Mouse (Mus musculus): ENCODE results near the gene Myl12a. TPM values are rescaled to one million over a fixed set of nuclear protein-coding genes. Genes with fewer than 3 reads are reported as not detected.

The Myl12a gene
- polyA plus RNA-seq, 1 experiment = 3.5 TPM

GRCm38 (mm10) chr17:71032719-71033118, 30.0 kb upstream of the Myl12a start:
- Histone ChIP-seq H3K4me3 (replicated peaks) (no peak overlapping the region), H3K4me1 (ENCODE audit: control insufficient read depth) (no peaks in the 10 kb centered on the region), H3K27me3 (ENCODE audit: control insufficient read depth) (no peaks in the 10 kb centered on the region), H3K9me3 (ENCODE audit: control insufficient read depth, low read length) (no peaks in the 10 kb centered on the region), H3K36me3 (ENCODE audit: control insufficient read depth) (no peaks in the 10 kb centered on the region)
- no peak for TF ChIP-seq GATA1 (IDR thresholded peaks at IDR 0.05; ENCODE audit: low read length)
- TF ChIP-seq TAL1 (IDR thresholded peaks at IDR 0.05; ENCODE audit: low read length) = no peak

DNA sequence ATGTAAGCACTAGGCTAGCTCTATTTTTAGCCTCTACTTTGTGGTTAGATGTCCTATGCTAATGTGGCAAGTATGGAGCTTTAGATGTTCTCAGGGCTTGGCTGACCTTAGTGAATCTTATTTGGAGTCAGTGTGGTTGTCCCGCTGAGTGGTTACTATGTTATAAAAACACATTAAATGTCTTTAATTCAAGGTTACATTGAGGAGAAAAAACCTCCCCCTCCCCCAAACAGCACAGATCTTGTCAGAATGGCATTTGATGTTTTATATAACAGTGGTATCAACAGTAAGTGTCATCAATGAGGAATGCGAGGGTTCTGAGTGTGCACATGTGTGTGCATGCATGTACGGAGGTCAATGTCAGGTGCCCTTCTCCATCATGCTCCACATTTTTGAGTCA, 24.5 kb upstream of the Myl12a start:
- Histone ChIP-seq H3K4me1 (ENCODE audit: control insufficient read depth) (no peaks in the 10 kb centered on the region), H3K27me3 (ENCODE audit: control insufficient read depth) (no peaks in the 10 kb centered on the region), H3K4me3 (replicated peaks) (no peak overlapping the region), H3K36me3 (ENCODE audit: control insufficient read depth) (no peaks in the 10 kb centered on the region), H3K9me3 (ENCODE audit: control insufficient read depth, low read length) (no peaks in the 10 kb centered on the region)
- TF ChIP-seq GATA1 (IDR thresholded peaks at IDR 0.05; ENCODE audit: low read length) = no peak
- TF ChIP-seq TAL1 (IDR thresholded peaks at IDR 0.05; ENCODE audit: low read length) = no peak

- Histone ChIP-seq H3K4me1 (ENCODE audit: control insufficient read depth) (no peaks in the 10 kb centered on the region), H3K4me3 (replicated peaks) (no peak overlapping the region), H3K9me3 (ENCODE audit: control insufficient read depth, low read length) (no peaks in the 10 kb centered on the region), H3K36me3 (ENCODE audit: control insufficient read depth) (no peaks in the 10 kb centered on the region), H3K27me3 (ENCODE audit: control insufficient read depth) (no peaks in the 10 kb centered on the region)
- no peak for TF ChIP-seq TAL1 (IDR thresholded peaks at IDR 0.05; ENCODE audit: low read length)
- TF ChIP-seq GATA1 (IDR thresholded peaks at IDR 0.05; ENCODE audit: low read length) = no peak
These were observed 23.2 kb upstream of the Myl12a start for GRCm38 (mm10) chr17:71025922-71026321.

DNA sequence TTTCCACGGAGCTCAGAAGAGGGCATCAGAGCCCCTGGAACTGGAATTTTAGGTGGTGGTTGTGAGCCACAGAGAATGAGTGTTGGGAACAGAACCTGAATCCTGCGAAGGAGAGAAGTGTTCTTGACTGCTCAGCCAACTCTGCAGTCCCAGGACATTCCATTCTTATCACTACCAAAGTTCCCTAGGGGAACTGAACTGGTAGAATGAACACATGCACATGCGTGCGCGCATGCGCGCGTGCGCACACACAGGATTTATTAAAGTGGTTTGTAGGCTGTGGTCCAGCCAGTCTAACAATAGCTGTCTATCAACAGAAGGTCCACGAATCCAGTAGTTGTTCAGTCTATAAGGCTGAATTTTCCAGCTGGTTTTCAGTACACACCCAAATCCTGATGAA, 21.4 kb upstream of the Myl12a start:
- TF ChIP-seq GATA1 (IDR thresholded peaks at IDR 0.05; ENCODE audit: low read length) (no peak), TAL1 (IDR thresholded peaks at IDR 0.05; ENCODE audit: low read length) (no peak)
- Histone ChIP-seq H3K4me1 (ENCODE audit: control insufficient read depth) (no peaks in the 10 kb centered on the region; the same call in 1 of the 2 replicates), H3K36me3 (ENCODE audit: control insufficient read depth) (no peaks in the 10 kb centered on the region), H3K9me3 (ENCODE audit: control insufficient read depth, low read length) (no peaks in the 10 kb centered on the region), H3K4me3 (replicated peaks) (no peak overlapping the region), H3K27me3 (ENCODE audit: control insufficient read depth) (no peaks in the 10 kb centered on the region)

DNA sequence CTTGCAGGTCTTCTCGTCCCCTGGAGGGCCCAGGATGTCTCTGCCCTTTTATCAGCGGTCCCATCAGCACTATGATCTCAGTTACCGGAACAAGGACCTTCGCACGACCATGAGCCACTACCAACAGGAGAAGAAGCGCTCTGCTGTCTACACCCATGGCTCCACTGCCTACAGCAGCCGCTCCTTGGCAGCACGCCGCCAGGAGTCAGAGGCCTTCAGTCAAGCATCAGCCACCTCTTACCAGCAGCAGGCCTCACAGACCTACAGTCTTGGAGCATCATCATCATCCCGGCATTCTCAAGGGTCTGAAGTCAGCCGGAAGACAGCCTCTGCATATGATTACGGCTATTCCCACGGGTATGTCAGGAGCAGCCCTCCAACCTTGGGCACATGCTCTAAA, 20.2 kb upstream of the Myl12a start:
- TF ChIP-seq TAL1 (IDR thresholded peaks at IDR 0.05; ENCODE audit: low read length) (no peak), GATA1 (IDR thresholded peaks at IDR 0.05; ENCODE audit: low read length) (no peak)
- Histone ChIP-seq H3K36me3 (ENCODE audit: control insufficient read depth) (no peaks in the 10 kb centered on the region), H3K27me3 (ENCODE audit: control insufficient read depth) (no peaks in the 10 kb centered on the region), H3K4me3 (replicated peaks) (no peak overlapping the region), H3K9me3 (ENCODE audit: control insufficient read depth, low read length) (no peaks in the 10 kb centered on the region), H3K4me1 (ENCODE audit: control insufficient read depth) (no peaks in the 10 kb centered on the region; the same call in 1 of the 2 replicates)

GRCm38 (mm10) chr17:71019860-71020259, 17.2 kb upstream of the Myl12a start:
- no peak overlapping the region for H3K4me3 ChIP-seq (replicated peaks)
- H3K36me3 ChIP-seq (ENCODE audit: control insufficient read depth) = no peaks in the 10 kb centered on the region
- H3K4me1 ChIP-seq (ENCODE audit: control insufficient read depth) = no peaks in the 10 kb centered on the region; the same call in 1 of the 2 replicates
- H3K27me3 ChIP-seq (ENCODE audit: control insufficient read depth) = no peaks in the 10 kb centered on the region
- TF ChIP-seq TAL1 (IDR thresholded peaks at IDR 0.05; ENCODE audit: low read length) (no peak), GATA1 (IDR thresholded peaks at IDR 0.05; ENCODE audit: low read length) (no peak)
- H3K9me3 ChIP-seq (ENCODE audit: control insufficient read depth, low read length) = no peaks in the 10 kb centered on the region

GRCm38 (mm10) chr17:71019309-71019655, 16.6 kb upstream of the Myl12a start:
- H3K36me3 ChIP-seq (ENCODE audit: control insufficient read depth) = no peaks in the 10 kb centered on the region
- no peak for TF ChIP-seq TAL1 (IDR thresholded peaks at IDR 0.05; ENCODE audit: low read length)
- no peak for TF ChIP-seq GATA1 (IDR thresholded peaks at IDR 0.05; ENCODE audit: low read length)
- H3K27me3 ChIP-seq (ENCODE audit: control insufficient read depth) = no peaks in the 10 kb centered on the region
- no peak overlapping the region for H3K4me3 ChIP-seq (replicated peaks)
- H3K9me3 ChIP-seq (ENCODE audit: control insufficient read depth, low read length) = no peaks in the 10 kb centered on the region
- no peaks in the 10 kb centered on the region; the same call in 1 of the 2 replicates for H3K4me1 ChIP-seq (ENCODE audit: control insufficient read depth)

- no peaks in the 10 kb centered on the region for H3K9me3 ChIP-seq (ENCODE audit: control insufficient read depth, low read length)
- no peaks in the 10 kb centered on the region for H3K36me3 ChIP-seq (ENCODE audit: control insufficient read depth)
- H3K4me3 ChIP-seq (replicated peaks) = no peak overlapping the region
- no peaks in the 10 kb centered on the region for H3K27me3 ChIP-seq (ENCODE audit: control insufficient read depth)
- H3K4me1 ChIP-seq (ENCODE audit: control insufficient read depth) = no peaks in the 10 kb centered on the region; the same call in 1 of the 2 replicates
- TF ChIP-seq TAL1 (IDR thresholded peaks at IDR 0.05; ENCODE audit: low read length) = no peak
- TF ChIP-seq GATA1 (IDR thresholded peaks at IDR 0.05; ENCODE audit: low read length) = no peak
These were observed 16.1 kb upstream of the Myl12a start for GRCm38 (mm10) chr17:71018616-71019308.

- Histone ChIP-seq H3K36me3 (ENCODE audit: control insufficient read depth) (no peaks in the 10 kb centered on the region), H3K9me3 (ENCODE audit: control insufficient read depth, low read length) (no peaks in the 10 kb centered on the region), H3K4me3 (replicated peaks) (no peak overlapping the region), H3K4me1 (ENCODE audit: control insufficient read depth) (no peaks in the 10 kb centered on the region; the same call in 1 of the 2 replicates), H3K27me3 (ENCODE audit: control insufficient read depth) (no peaks in the 10 kb centered on the region)
- TF ChIP-seq GATA1 (IDR thresholded peaks at IDR 0.05; ENCODE audit: low read length) = no peak
- no peak for TF ChIP-seq TAL1 (IDR thresholded peaks at IDR 0.05; ENCODE audit: low read length)
These were observed 15.5 kb upstream of the Myl12a start for GRCm38 (mm10) chr17:71018151-71018550.
